Mouse (Mus musculus) spleen, postnatal 10 days (tissue): ENCODE results near the gene Etfbkmt.
A peak's percentile ranks its signal among the peaks of the same experiment; 100 is the strongest.
"Not testable (repeated sequence)": the region's sequence is repeated elsewhere in the genome, so short reads cannot be mapped to it uniquely, and the experiment has no call there.

ENCODE experiments used
- DNase-seq, 2 experiments: peaks; one replicate each; pipeline ENCODE4 v3.0.0; 2021 to 2022; ENCODE audit warnings: low spot score in 2 of 2

Etfbkmt gene

GRCm38 (mm10) chr6:149187371-149187770 lies 47.7 kb downstream of the Etfbkmt start:
- no peak for DNase-seq

- DNase-seq, result peak; percentile 89 to 97
Observed at GRCm38 (mm10) chr6:149188041-149188924, 48.6 kb downstream of the Etfbkmt start, which contains the start of gene Amn1. Amn1 (minus strand) TSS chr6:149188712.

DNA sequence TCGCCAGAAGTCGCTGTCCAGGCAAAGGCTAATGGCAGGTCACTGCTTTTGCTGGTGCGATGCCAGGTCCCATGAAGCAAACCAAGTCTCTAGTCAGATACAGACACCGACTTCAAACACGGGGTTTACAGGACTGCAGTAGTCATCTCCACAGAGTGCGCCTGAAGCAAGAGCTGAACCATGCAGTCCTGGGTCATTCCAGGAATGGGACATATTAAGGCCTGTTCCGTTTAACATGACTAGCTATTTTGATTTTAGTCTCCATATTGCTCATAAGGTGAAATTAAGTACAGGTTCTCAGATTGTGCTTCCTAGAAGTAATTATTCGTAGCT lies 49.2 kb downstream of the Etfbkmt start:
- no peak for DNase-seq

GRCm38 (mm10) chr6:149189340-149189922 lies 49.8 kb downstream of the Etfbkmt start:
- DNase-seq, result no peak

GRCm38 (mm10) chr6:149191951-149192350 lies 52.3 kb downstream of the Etfbkmt start:
- not testable (repeated sequence) for DNase-seq

GRCm38 (mm10) chr6:149193276-149193905 lies 53.7 kb downstream of the Etfbkmt start:
- peak; percentile 40 to 59 for DNase-seq

GRCm38 (mm10) chr6:149197116-149197515 lies 57.5 kb downstream of the Etfbkmt start:
- no peak for DNase-seq

DNA sequence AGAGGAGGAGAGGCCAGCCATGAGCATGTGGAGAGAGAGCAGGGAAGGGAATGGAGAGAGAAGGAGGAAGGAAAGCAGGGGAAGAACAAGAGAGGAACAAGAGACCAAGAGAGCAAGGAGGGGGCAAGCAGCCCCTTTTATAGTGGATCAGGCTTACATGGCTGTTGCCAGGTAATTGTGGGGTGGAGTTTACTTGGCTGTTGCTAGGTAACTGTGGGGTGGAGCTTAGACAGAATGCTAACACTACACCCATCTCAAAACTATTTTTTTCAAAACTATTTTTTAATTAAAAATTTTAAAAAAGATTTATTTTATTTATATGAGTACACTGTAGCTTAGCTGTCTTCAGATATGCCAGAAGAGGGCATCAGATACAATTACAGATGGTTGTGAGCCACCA lies 58.9 kb downstream of the Etfbkmt start:
- DNase-seq, result no peak
